Mouse (Mus musculus) heart, postnatal 0 days (tissue): Measurements from ENCODE around the gene Degs1.

Source experiments
- CTCF ChIP-seq: IDR thresholded peaks from 2 replicates; pipeline ENCODE4 v1.5.1; 2016; ENCODE audit warnings: antibody characterized with exemption, control low read depth, low read depth
- EP300 ChIP-seq: IDR thresholded peaks from 2 replicates; pipeline ENCODE4 v1.6.1; 2016; ENCODE audit warnings: antibody characterized with exemption, low read depth

DNA sequence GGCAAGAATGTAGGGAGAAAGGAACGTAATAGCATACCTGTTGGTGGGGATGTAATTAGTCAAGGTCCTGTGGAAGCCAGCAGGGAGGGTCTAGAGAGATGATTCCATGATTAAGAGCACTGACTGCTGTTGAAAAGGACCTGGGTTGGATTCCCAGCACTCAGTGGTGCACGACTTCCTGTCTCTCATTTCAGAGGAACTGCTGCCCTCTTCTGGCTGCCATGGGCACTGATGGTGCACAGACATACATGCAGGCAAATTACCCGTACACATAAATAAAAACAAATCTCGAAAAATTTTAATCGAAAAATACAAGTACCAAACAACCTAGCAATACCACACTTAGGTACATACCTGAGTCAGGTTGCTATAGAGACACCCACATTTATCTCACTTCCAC, 28.8 kb upstream of the Degs1 start:
- TF ChIP-seq CTCF (no peak), EP300 (no peak)
